Mouse (Mus musculus): ENCODE data around the gene Ccdc121. TPM values are rescaled to one million over a fixed set of nuclear protein-coding genes. Genes with fewer than 3 reads are reported as not detected.

Ccdc121 gene
- polyA plus RNA-seq, 1 experiment = not detected

DNA sequence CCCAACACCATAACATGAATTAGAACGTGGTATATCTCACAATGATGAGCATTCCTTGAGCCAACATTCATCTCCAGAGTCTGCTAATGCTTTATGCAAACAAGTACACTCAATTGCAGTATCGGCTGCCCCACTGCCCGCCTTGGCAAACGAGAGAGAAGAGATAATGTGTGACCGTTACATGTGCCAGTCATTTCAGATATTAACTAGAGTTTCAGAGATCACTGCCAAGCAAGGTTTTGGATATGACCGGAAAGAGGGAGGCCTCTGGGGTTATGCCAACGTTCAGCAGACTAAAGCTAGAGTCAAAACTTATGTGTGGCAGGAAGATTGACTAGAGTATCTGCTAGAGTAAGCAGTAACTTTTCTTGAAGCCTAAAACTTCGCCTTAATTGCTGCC, 35.1 kb downstream of the Ccdc121 start:
- WGBS = 84% methylated on average over 8 of the region's 8 CpGs
- DNase-seq = no peak

DNA sequence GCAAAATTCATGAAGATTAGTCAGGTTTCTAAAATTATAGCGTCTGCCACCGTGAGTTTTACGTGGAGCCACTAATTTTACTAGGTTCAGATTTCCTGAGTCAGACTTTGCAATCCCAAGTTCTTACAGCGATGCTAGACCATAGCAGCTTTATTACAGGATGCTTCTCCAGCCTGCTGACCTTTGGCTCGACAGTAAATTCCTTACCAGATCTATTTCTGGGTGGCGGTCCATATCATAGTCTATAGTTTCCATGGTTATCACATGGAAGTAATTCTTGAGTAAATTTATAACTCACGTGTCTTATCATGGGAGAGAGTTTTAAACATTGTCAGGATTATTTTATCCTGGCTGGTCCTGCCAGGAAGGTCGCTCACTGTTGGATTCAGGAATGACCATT, 41.8 kb downstream of the Ccdc121 start:
- H3K27ac ChIP-seq (ENCODE audit: control insufficient read depth, insufficient read depth, low read length) = no peak overlapping the region
- no peaks in the 10 kb centered on the region for H3K27me3 ChIP-seq (ENCODE audit: control insufficient read depth, insufficient read depth, low read length)
- H3K4me3 ChIP-seq (ENCODE audit: control insufficient read depth, insufficient read depth, low read length) = no peak overlapping the region
- DNase-seq = no peak
- 86% methylated on average over 8 of the region's 8 CpGs for WGBS
- no peaks in the 10 kb centered on the region for H3K36me3 ChIP-seq (ENCODE audit: control insufficient read depth, insufficient read depth, low read length)
- TF ChIP-seq CTCF (IDR thresholded peaks at IDR 0.05; ENCODE audit: borderline replicate concordance, control insufficient read depth, extremely low read depth, insufficient read depth, low read length, poor library complexity) (no peak), POLR2A (IDR thresholded peaks at IDR 0.05; ENCODE audit: control insufficient read depth, extremely low read depth, insufficient read depth, low read length, poor library complexity) (no peak)
- no peaks in the 10 kb centered on the region for H3K4me1 ChIP-seq (replicated peaks; ENCODE audit: control insufficient read depth, insufficient read depth, low read length)

More for the DNA sequence above, 35.1 kb downstream of the Ccdc121 start:
- Histone ChIP-seq H3K27me3 (ENCODE audit: control insufficient read depth, insufficient read depth, low read length) (no peaks in the 10 kb centered on the region), H3K4me1 (replicated peaks; ENCODE audit: control insufficient read depth, insufficient read depth, low read length) (no peaks in the 10 kb centered on the region), H3K4me3 (ENCODE audit: control insufficient read depth, insufficient read depth, low read length) (no peak overlapping the region), H3K36me3 (ENCODE audit: control insufficient read depth, insufficient read depth, low read length) (no peaks in the 10 kb centered on the region), H3K27ac (ENCODE audit: control insufficient read depth, insufficient read depth, low read length) (no peak overlapping the region)
- TF ChIP-seq POLR2A (IDR thresholded peaks at IDR 0.05; ENCODE audit: control insufficient read depth, extremely low read depth, insufficient read depth, low read length, poor library complexity) (no peak), CTCF (IDR thresholded peaks at IDR 0.05; ENCODE audit: borderline replicate concordance, control insufficient read depth, extremely low read depth, insufficient read depth, low read length, poor library complexity) (no peak)

DNA sequence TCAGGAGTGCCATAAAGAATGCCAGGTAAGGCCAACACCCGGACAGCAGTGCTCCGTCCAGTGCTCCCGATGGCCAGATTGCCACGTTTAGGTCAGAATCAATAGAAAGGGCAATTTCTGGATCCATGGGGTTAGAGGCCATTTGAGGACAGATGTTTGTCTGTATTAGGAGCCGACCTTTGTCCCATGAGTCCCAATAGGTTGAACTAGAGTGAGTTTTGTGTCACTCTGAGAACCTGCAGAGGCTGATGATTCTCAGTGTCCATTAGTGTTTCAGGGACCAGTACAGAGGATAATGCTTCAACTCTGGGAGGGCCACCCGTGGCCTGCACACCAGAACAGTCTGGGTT, 44.0 kb downstream of the Ccdc121 start:
- Histone ChIP-seq H3K27ac (ENCODE audit: control insufficient read depth, insufficient read depth, low read length) (no peak overlapping the region), H3K36me3 (ENCODE audit: control insufficient read depth, insufficient read depth, low read length) (no peaks in the 10 kb centered on the region), H3K27me3 (ENCODE audit: control insufficient read depth, insufficient read depth, low read length) (no peaks in the 10 kb centered on the region), H3K4me1 (replicated peaks; ENCODE audit: control insufficient read depth, insufficient read depth, low read length) (no peaks in the 10 kb centered on the region), H3K4me3 (ENCODE audit: control insufficient read depth, insufficient read depth, low read length) (no peak overlapping the region)
- WGBS = 93% methylated on average over 6 of the region's 6 CpGs
- no peak for DNase-seq
- TF ChIP-seq CTCF (IDR thresholded peaks at IDR 0.05; ENCODE audit: borderline replicate concordance, control insufficient read depth, extremely low read depth, insufficient read depth, low read length, poor library complexity) (no peak), POLR2A (IDR thresholded peaks at IDR 0.05; ENCODE audit: control insufficient read depth, extremely low read depth, insufficient read depth, low read length, poor library complexity) (no peak)

GRCm38 (mm10) chr1:181466601-181467320, 44.5 kb downstream of the Ccdc121 start:
- H3K27me3 ChIP-seq (ENCODE audit: control insufficient read depth, insufficient read depth, low read length) = no peaks in the 10 kb centered on the region
- no peaks in the 10 kb centered on the region for H3K36me3 ChIP-seq (ENCODE audit: control insufficient read depth, insufficient read depth, low read length)
- WGBS = 74% methylated on average over 17 of the region's 17 CpGs
- no peak for DNase-seq
- no peak overlapping the region for H3K27ac ChIP-seq (ENCODE audit: control insufficient read depth, insufficient read depth, low read length)
- no peak overlapping the region for H3K4me3 ChIP-seq (ENCODE audit: control insufficient read depth, insufficient read depth, low read length)
- TF ChIP-seq CTCF (IDR thresholded peaks at IDR 0.05; ENCODE audit: borderline replicate concordance, control insufficient read depth, extremely low read depth, insufficient read depth, low read length, poor library complexity) = no peak
- no peak for TF ChIP-seq POLR2A (IDR thresholded peaks at IDR 0.05; ENCODE audit: control insufficient read depth, extremely low read depth, insufficient read depth, low read length, poor library complexity)
- H3K4me1 ChIP-seq (replicated peaks; ENCODE audit: control insufficient read depth, insufficient read depth, low read length) = no peaks in the 10 kb centered on the region

GRCm38 (mm10) chr1:181466040-181466439, 45.2 kb downstream of the Ccdc121 start:
- TF ChIP-seq CTCF (IDR thresholded peaks at IDR 0.05; ENCODE audit: borderline replicate concordance, control insufficient read depth, extremely low read depth, insufficient read depth, low read length, poor library complexity) (no peak), POLR2A (IDR thresholded peaks at IDR 0.05; ENCODE audit: control insufficient read depth, extremely low read depth, insufficient read depth, low read length, poor library complexity) (no peak)
- H3K4me3 ChIP-seq (ENCODE audit: control insufficient read depth, insufficient read depth, low read length) = no peak overlapping the region
- H3K36me3 ChIP-seq (ENCODE audit: control insufficient read depth, insufficient read depth, low read length) = no peaks in the 10 kb centered on the region
- no peak overlapping the region for H3K27ac ChIP-seq (ENCODE audit: control insufficient read depth, insufficient read depth, low read length)
- H3K4me1 ChIP-seq (replicated peaks; ENCODE audit: control insufficient read depth, insufficient read depth, low read length) = no peaks in the 10 kb centered on the region
- DNase-seq = no peak
- H3K27me3 ChIP-seq (ENCODE audit: control insufficient read depth, insufficient read depth, low read length) = no peaks in the 10 kb centered on the region
- WGBS = 91% methylated on average over 6 of the region's 6 CpGs

GRCm38 (mm10) chr1:181465027-181465426, 46.2 kb downstream of the Ccdc121 start:
- Histone ChIP-seq H3K36me3 (ENCODE audit: control insufficient read depth, insufficient read depth, low read length) (no peaks in the 10 kb centered on the region), H3K27ac (ENCODE audit: control insufficient read depth, insufficient read depth, low read length) (no peak overlapping the region), H3K27me3 (ENCODE audit: control insufficient read depth, insufficient read depth, low read length) (no peaks in the 10 kb centered on the region), H3K4me1 (replicated peaks; ENCODE audit: control insufficient read depth, insufficient read depth, low read length) (no peaks in the 10 kb centered on the region), H3K4me3 (ENCODE audit: control insufficient read depth, insufficient read depth, low read length) (no peak overlapping the region)
- peak; percentile 11 for DNase-seq
- TF ChIP-seq POLR2A (IDR thresholded peaks at IDR 0.05; ENCODE audit: control insufficient read depth, extremely low read depth, insufficient read depth, low read length, poor library complexity) (no peak), CTCF (IDR thresholded peaks at IDR 0.05; ENCODE audit: borderline replicate concordance, control insufficient read depth, extremely low read depth, insufficient read depth, low read length, poor library complexity) (peak; percentile 50; the same call in 1 of the 2 replicates)
- WGBS = 41% methylated on average over 5 of the region's 5 CpGs

- Histone ChIP-seq H3K4me1 (replicated peaks; ENCODE audit: control insufficient read depth, insufficient read depth, low read length) (no peaks in the 10 kb centered on the region), H3K27me3 (ENCODE audit: control insufficient read depth, insufficient read depth, low read length) (no peaks in the 10 kb centered on the region), H3K27ac (ENCODE audit: control insufficient read depth, insufficient read depth, low read length) (no peak overlapping the region), H3K36me3 (ENCODE audit: control insufficient read depth, insufficient read depth, low read length) (no peaks in the 10 kb centered on the region), H3K4me3 (ENCODE audit: control insufficient read depth, insufficient read depth, low read length) (no peak overlapping the region)
- 89% methylated on average over 6 of the region's 6 CpGs for WGBS
- no peak for TF ChIP-seq POLR2A (IDR thresholded peaks at IDR 0.05; ENCODE audit: control insufficient read depth, extremely low read depth, insufficient read depth, low read length, poor library complexity)
- TF ChIP-seq CTCF (IDR thresholded peaks at IDR 0.05; ENCODE audit: borderline replicate concordance, control insufficient read depth, extremely low read depth, insufficient read depth, low read length, poor library complexity) = no peak
- no peak for DNase-seq
Observed at GRCm38 (mm10) chr1:181462906-181463179, 48.4 kb downstream of the Ccdc121 start.
